ENCODE assay signal across 31 mouse cellular contexts in the genomic region with DNA sequence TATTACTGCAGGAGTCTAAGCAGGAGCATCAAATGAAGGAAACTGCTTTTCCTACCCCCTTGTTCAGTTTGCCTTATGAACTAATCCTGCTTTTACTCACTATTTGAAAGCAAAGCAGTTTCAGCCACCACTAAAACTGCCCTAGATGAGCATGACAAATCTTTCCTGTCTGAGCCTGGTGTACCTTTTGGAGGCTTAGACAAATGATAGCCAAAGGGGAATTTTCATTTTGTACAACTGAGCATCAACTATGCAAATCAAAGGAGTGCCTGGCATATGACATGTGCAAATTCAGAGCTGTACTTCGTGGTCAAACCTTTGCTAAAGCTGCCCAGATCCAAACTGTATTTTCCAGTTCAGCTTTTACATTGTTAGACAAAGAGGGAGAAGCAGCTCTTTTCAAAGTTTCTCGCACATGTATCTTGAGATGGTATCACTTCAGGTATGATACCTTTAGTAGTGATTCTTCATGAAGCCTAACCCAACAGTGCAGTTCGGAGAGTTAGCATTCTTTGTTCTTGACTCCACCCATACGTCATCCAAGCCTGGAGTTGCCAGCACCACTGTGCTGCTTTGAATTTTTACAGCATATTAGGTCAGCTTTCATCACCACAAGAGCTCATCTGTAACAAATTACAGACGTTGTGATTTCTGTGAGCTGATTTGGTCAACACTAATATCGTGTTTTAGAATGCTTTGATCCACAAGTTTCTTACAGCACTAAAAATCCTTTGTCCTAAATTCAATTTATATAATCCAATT.
DNase-seq lines count a peak whose midpoint lies in the region; ATAC-seq and TF ChIP-seq lines count a peak whose summit lies in the region.
"Had no signal": no experiment of that assay in that cellular context is flagged by ENCODE, and none has a peak within 500 bp of the region (broad histone marks: within the 10 kb centered on the region; RNA-seq: fewer than 3 reads in every experiment).

No protein-coding gene starts in this region.

- intact Hi-C loops in gastrocnemius, adult 2 months (cut with DNase I): no loop called here

- no peak overlapping the region for H3K27ac ChIP-seq in gastrocnemius, adult 2 months
- no peak overlapping the region for H3K27ac ChIP-seq in forebrain, embryonic 16.5 days (ENCODE audit: low read length)
- H3K27ac ChIP-seq: embryonic facial prominence, embryonic 12.5 days; forebrain, embryonic 10.5 days; forebrain, embryonic 13.5 days; heart, adult 2 months; heart, embryonic 10.5 days; heart, embryonic 13.5 days; hindbrain, embryonic 12.5 days; hindbrain, embryonic 15.5 days; intestine, embryonic 15.5 days had no signal

- no peak overlapping the region for H3K9ac ChIP-seq in forebrain, embryonic 16.5 days (replicated peaks; ENCODE audit: low read depth, low read length)
- H3K9ac ChIP-seq: embryonic facial prominence, embryonic 12.5 days; forebrain, embryonic 13.5 days; forebrain, postnatal 0 days; heart, embryonic 13.5 days; hindbrain, embryonic 12.5 days; hindbrain, embryonic 15.5 days; intestine, embryonic 15.5 days had no signal

- no peaks in the 10 kb centered on the region for H3K4me1 ChIP-seq in forebrain, embryonic 16.5 days (replicated peaks; ENCODE audit: control insufficient read depth, insufficient read depth, low read length)
- H3K4me1 ChIP-seq: heart, embryonic 10.5 days; hindbrain, embryonic 15.5 days; intestine, embryonic 15.5 days had no signal

- no peak for ATAC-seq in forebrain, embryonic 16.5 days
- ATAC-seq: forebrain, embryonic 13.5 days; forebrain, postnatal 0 days; intestine, embryonic 15.5 days; Patski had no signal

- 0 out of 2 replicates have a peak, but pooled peaks cover 2% of the 10 kb centered on the region for H3K36me3 ChIP-seq in forebrain, embryonic 16.5 days (ENCODE audit: control insufficient read depth, insufficient read depth)
- H3K36me3 ChIP-seq: embryonic facial prominence, embryonic 12.5 days; forebrain, embryonic 10.5 days; heart, embryonic 10.5 days; hindbrain, embryonic 12.5 days; hindbrain, embryonic 15.5 days; intestine, embryonic 15.5 days had no signal

- DNase-seq in embryo, embryonic 10 days (ENCODE audit: low spot score): peak; percentile 18
- DNase-seq in embryo, embryonic 9.5 days (ENCODE audit: extremely low spot score): no peak
- DNase-seq in 3T3-L1 (ENCODE audit: low read depth, low spot score) (peak; percentile 47), NIH3T3 (ENCODE audit: low read depth) (peak; percentile 41)
- DNase-seq in forelimb bud, embryonic 11.5 days (ENCODE audit: low read depth, low spot score): peak; percentile 55
- no peak for DNase-seq in gastrocnemius, adult 2 months
- no peak for DNase-seq in kidney, adult 9 months
- DNase-seq: adrenal gland, postnatal 10 days; B cell, adult 2 months; cerebellum, adult 11 months; cerebellum, adult 2 months; cerebellum, adult 9-11 months; cerebellum, postnatal 25 days; forebrain, postnatal 0 days; gastrocnemius, postnatal 10 days; gastrocnemius, postnatal 36 days; heart, adult 2 months; heart, postnatal 14 days; heart, postnatal 4 days; kidney, adult 11 months; kidney, adult 8-10 months had no signal

- no peak for TF ChIP-seq CTCF in gastrocnemius, adult 2 months (IDR thresholded peaks at IDR 0.05)

- no peaks in the 10 kb centered on the region for H3K27me3 ChIP-seq in forebrain, embryonic 16.5 days (replicated peaks; ENCODE audit: control insufficient read depth, insufficient read depth, low read length)
- H3K27me3 ChIP-seq: embryonic facial prominence, embryonic 12.5 days; forebrain, embryonic 13.5 days; heart, embryonic 13.5 days; hindbrain, embryonic 12.5 days; hindbrain, embryonic 15.5 days; intestine, embryonic 15.5 days; Patski had no signal

- H3K9me3 ChIP-seq in forebrain, embryonic 16.5 days (ENCODE audit: control insufficient read depth, low read length): no peaks in the 10 kb centered on the region
- H3K9me3 ChIP-seq: embryonic facial prominence, embryonic 12.5 days; forebrain, embryonic 10.5 days; forebrain, embryonic 13.5 days; heart, embryonic 10.5 days; heart, embryonic 13.5 days; hindbrain, embryonic 12.5 days; hindbrain, embryonic 15.5 days; intestine, embryonic 15.5 days had no signal

- no peak overlapping the region for H3K4me3 ChIP-seq in gastrocnemius, adult 2 months
- H3K4me3 ChIP-seq in forebrain, embryonic 16.5 days (replicated peaks; ENCODE audit: low read length): no peak overlapping the region
- H3K4me3 ChIP-seq: embryonic facial prominence, embryonic 12.5 days; forebrain, embryonic 10.5 days; forebrain, embryonic 13.5 days; heart, adult 2 months; heart, embryonic 10.5 days; heart, embryonic 13.5 days; hindbrain, embryonic 12.5 days; hindbrain, embryonic 15.5 days; intestine, embryonic 15.5 days had no signal

- 79% methylated on average over 6 of the region's 6 CpGs for WGBS in forebrain, embryonic 16.5 days

- H3K4me2 ChIP-seq in forebrain, embryonic 16.5 days (ENCODE audit: low read length): no peak overlapping the region
- H3K4me2 ChIP-seq: embryonic facial prominence, embryonic 12.5 days; forebrain, embryonic 13.5 days; heart, embryonic 13.5 days; hindbrain, embryonic 12.5 days; hindbrain, embryonic 15.5 days; intestine, embryonic 15.5 days had no signal

Comparison
In these comparisons a context has a peak if more than half of its experiments do, and no peak if none do; other contexts are left out.
1. DNase-seq: peak in embryo, embryonic 10 days (single experiment), 3T3-L1 (single experiment), NIH3T3 (single experiment) and forelimb bud, embryonic 11.5 days (single experiment); none in embryo, embryonic 9.5 days (single experiment), gastrocnemius, adult 2 months (single experiment) and kidney, adult 9 months (single experiment).